Mouse (Mus musculus): ENCODE results near the gene Dtx4. TPM values are rescaled to one million over a fixed set of nuclear protein-coding genes. Genes with fewer than 3 reads are reported as not detected.

The Dtx4 gene
- total and polyA plus RNA-seq, 2 experiments from 2014 or later: 1.2 to 3.8 TPM

DNA sequence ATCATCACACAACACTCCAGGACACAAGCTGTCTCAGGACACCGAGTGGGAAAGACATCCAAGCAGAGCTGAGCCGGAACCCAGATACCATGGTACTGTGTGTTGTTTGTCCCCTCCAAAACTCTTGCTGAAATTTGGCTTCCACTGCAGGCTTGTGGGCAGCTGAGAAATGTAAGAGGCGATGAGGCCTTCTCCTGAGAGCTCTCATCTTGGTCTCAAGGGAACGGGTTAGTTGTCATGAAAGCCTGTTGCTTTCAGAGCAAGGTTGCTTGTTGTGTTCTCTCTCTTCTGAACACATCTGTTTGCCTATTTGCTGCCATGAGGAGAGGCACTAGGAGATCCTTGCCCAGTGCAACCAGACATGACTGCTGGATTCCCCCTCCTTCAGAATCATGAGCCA, 27.3 kb downstream of the Dtx4 start:
- Histone ChIP-seq H3K36me3 (replicated peaks; ENCODE audit: control insufficient read depth, insufficient read depth, low read length) (no peaks in the 10 kb centered on the region), H3K9me3 (replicated peaks; ENCODE audit: control insufficient read depth, low read length) (no peaks in the 10 kb centered on the region), H3K27ac (ENCODE audit: low read depth) (no peak overlapping the region), H3K4me3 (ENCODE audit: low read depth, low read length) (no peak overlapping the region), H3K4me2 (ENCODE audit: low read depth, low read length) (no peak overlapping the region), H3K9ac (replicated peaks; ENCODE audit: low read depth, low read length) (no peak overlapping the region), H3K4me1 (ENCODE audit: control insufficient read depth, insufficient read depth) (peaks cover 4% of the 10 kb centered on the region), H3K27me3 (ENCODE audit: control insufficient read depth, insufficient read depth, low read length) (no peaks in the 10 kb centered on the region)
- ATAC-seq (ENCODE audit: insufficient read depth, low read depth) (no peak), DNase-seq (ENCODE audit: low spot score) (no peak)
- 79% methylated on average over 4 of the region's 4 CpGs for WGBS
- no peak for TF ChIP-seq CTCF (IDR thresholded peaks at IDR 0.05; ENCODE audit: low read depth)
- no peak for TF ChIP-seq EP300 (IDR thresholded peaks at IDR 0.05; ENCODE audit: low read depth)

DNA sequence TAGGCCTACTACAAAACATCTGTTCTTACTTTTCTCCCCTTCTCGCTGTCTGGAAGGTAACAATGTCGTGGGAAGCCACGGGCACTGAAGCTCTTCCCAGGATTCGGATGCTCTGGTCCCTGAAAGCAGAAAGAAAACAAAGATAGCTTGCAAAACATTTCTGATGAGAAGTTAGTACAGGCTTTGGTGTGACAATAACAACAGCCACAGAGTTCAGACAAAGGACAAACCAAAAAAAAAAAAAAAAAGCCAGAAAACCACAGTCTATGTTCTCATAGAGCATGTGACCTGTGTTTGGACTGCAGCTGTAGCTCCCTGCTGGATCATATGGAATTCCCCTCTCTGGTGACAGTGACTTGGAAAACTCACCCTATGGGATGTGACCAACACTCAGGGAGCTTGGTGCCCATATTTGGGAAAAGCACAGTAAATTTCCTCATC, 28.0 kb downstream of the Dtx4 start:
- WGBS: 68% methylated on average over 4 of the region's 4 CpGs
- no peak for ATAC-seq (ENCODE audit: insufficient read depth, low read depth)
- Histone ChIP-seq H3K4me2 (ENCODE audit: low read depth, low read length) (no peak overlapping the region), H3K4me3 (ENCODE audit: low read depth, low read length) (no peak overlapping the region), H3K9ac (replicated peaks; ENCODE audit: low read depth, low read length) (no peak overlapping the region), H3K9me3 (replicated peaks; ENCODE audit: control insufficient read depth, low read length) (no peaks in the 10 kb centered on the region), H3K4me1 (ENCODE audit: control insufficient read depth, insufficient read depth) (peaks cover 4% of the 10 kb centered on the region), H3K27me3 (ENCODE audit: control insufficient read depth, insufficient read depth, low read length) (no peaks in the 10 kb centered on the region), H3K27ac (ENCODE audit: low read depth) (no peak overlapping the region), H3K36me3 (replicated peaks; ENCODE audit: control insufficient read depth, insufficient read depth, low read length) (no peaks in the 10 kb centered on the region)
- TF ChIP-seq EP300 (IDR thresholded peaks at IDR 0.05; ENCODE audit: low read depth): no peak
- TF ChIP-seq CTCF (IDR thresholded peaks at IDR 0.05; ENCODE audit: low read depth): no peak
- DNase-seq (ENCODE audit: low spot score): no peak

DNA sequence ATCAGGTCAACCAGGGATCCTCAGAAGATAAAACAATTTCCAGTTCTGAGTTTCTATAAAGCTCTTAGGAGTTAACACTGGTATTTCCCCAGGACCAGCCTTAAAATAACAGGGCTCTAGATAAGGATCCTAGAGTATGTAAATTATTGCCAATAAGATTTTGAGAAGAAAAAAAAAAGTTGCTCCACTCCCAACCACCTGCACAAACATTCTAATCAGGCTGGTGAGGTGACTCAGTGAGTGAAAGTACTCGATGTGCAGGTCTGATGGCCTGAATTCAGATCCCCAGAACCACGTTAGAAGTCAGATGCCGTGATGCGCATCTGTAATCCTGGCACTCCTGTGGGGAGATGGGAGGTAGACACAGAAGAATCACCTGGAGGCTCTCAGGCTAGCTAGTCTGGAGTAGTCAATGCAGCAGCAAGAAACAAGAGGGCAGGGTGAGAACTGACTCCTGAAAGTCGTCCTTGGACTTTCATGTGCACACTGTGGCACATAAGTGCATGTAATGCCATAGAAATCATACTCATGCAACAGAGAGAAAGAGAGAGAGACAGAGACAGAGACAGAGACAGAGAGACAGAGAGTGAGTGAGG, 28.8 kb downstream of the Dtx4 start:
- no peak overlapping the region for H3K9ac ChIP-seq (replicated peaks; ENCODE audit: low read depth, low read length)
- H3K4me3 ChIP-seq (ENCODE audit: low read depth, low read length): no peak overlapping the region
- ATAC-seq (ENCODE audit: insufficient read depth, low read depth) (no peak), DNase-seq (ENCODE audit: low spot score) (no peak)
- H3K27ac ChIP-seq (ENCODE audit: low read depth): no peak overlapping the region
- no peaks in the 10 kb centered on the region for H3K27me3 ChIP-seq (ENCODE audit: control insufficient read depth, insufficient read depth, low read length)
- H3K4me2 ChIP-seq (ENCODE audit: low read depth, low read length): no peak overlapping the region
- 64% methylated on average over 5 of the region's 5 CpGs for WGBS
- no peaks in the 10 kb centered on the region for H3K9me3 ChIP-seq (replicated peaks; ENCODE audit: control insufficient read depth, low read length)
- TF ChIP-seq EP300 (IDR thresholded peaks at IDR 0.05; ENCODE audit: low read depth) (no peak), CTCF (IDR thresholded peaks at IDR 0.05; ENCODE audit: low read depth) (no peak)
- peaks cover 4% of the 10 kb centered on the region for H3K4me1 ChIP-seq (ENCODE audit: control insufficient read depth, insufficient read depth)
- no peaks in the 10 kb centered on the region for H3K36me3 ChIP-seq (replicated peaks; ENCODE audit: control insufficient read depth, insufficient read depth, low read length)

DNA sequence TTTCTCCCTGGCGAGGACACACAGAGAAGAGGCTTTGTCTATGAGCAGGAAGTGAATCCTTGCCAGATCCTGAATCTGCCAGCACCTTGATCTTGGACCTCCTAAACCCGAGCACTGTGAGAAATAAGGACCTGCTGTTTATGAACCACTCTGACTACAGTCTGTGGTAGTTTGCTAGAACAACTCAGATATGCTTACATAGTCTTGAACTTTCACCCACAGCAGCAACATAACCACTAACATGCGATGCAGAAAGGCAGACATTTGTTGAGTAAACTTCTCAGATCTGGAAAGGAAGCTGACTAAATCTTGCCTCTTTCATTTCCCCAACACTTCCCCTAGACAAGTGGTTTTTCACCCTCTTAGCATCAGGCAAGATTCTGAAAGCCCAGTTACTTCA, 29.4 kb downstream of the Dtx4 start:
- H3K27me3 ChIP-seq (ENCODE audit: control insufficient read depth, insufficient read depth, low read length): no peaks in the 10 kb centered on the region
- H3K4me3 ChIP-seq (ENCODE audit: low read depth, low read length): no peak overlapping the region
- no peaks in the 10 kb centered on the region for H3K36me3 ChIP-seq (replicated peaks; ENCODE audit: control insufficient read depth, insufficient read depth, low read length)
- no peak overlapping the region for H3K4me2 ChIP-seq (ENCODE audit: low read depth, low read length)
- ATAC-seq (ENCODE audit: insufficient read depth, low read depth) (no peak), DNase-seq (ENCODE audit: low spot score) (no peak)
- 41% methylated on average over 3 of the region's 3 CpGs for WGBS
- no peak for TF ChIP-seq CTCF (IDR thresholded peaks at IDR 0.05; ENCODE audit: low read depth)
- TF ChIP-seq EP300 (IDR thresholded peaks at IDR 0.05; ENCODE audit: low read depth): no peak
- H3K9ac ChIP-seq (replicated peaks; ENCODE audit: low read depth, low read length): no peak overlapping the region
- H3K4me1 ChIP-seq (ENCODE audit: control insufficient read depth, insufficient read depth): peaks cover 4% of the 10 kb centered on the region
- H3K27ac ChIP-seq (ENCODE audit: low read depth): no peak overlapping the region
- H3K9me3 ChIP-seq (replicated peaks; ENCODE audit: control insufficient read depth, low read length): no peaks in the 10 kb centered on the region

DNA sequence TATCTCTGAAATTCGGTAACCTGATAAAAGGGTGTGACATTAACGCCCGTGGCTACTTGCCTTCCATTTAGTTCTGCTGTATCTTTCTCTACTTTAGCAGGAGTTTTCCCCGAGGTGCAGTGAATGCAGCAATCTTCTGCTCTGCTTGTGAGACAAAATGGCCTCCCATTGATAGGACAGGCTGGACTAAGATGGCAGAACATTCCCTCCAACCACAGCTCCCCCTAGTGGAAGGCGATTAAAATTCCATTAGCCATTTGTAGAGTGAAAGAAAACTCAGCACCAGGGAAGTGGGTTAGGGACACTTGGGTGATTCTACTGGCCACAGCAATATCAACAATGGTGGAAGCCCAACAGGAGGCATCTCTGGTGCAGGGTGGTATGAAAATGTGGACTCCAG, 33.8 kb downstream of the Dtx4 start:
- Histone ChIP-seq H3K27ac (ENCODE audit: low read depth) (no peak overlapping the region), H3K36me3 (replicated peaks; ENCODE audit: control insufficient read depth, insufficient read depth, low read length) (no peaks in the 10 kb centered on the region), H3K9me3 (replicated peaks; ENCODE audit: control insufficient read depth, low read length) (no peaks in the 10 kb centered on the region), H3K4me3 (ENCODE audit: low read depth, low read length) (no peak overlapping the region), H3K27me3 (ENCODE audit: control insufficient read depth, insufficient read depth, low read length) (no peaks in the 10 kb centered on the region), H3K4me1 (ENCODE audit: control insufficient read depth, insufficient read depth) (no peaks in the 10 kb centered on the region), H3K4me2 (ENCODE audit: low read depth, low read length) (no peak overlapping the region), H3K9ac (replicated peaks; ENCODE audit: low read depth, low read length) (no peak overlapping the region)
- WGBS: 75% methylated on average over 5 of the region's 5 CpGs
- DNase-seq (ENCODE audit: low spot score) (peak; percentile 27), ATAC-seq (ENCODE audit: insufficient read depth, low read depth) (no peak)
- TF ChIP-seq CTCF (IDR thresholded peaks at IDR 0.05; ENCODE audit: low read depth) (peak; percentile 36), EP300 (IDR thresholded peaks at IDR 0.05; ENCODE audit: low read depth) (no peak)

DNA sequence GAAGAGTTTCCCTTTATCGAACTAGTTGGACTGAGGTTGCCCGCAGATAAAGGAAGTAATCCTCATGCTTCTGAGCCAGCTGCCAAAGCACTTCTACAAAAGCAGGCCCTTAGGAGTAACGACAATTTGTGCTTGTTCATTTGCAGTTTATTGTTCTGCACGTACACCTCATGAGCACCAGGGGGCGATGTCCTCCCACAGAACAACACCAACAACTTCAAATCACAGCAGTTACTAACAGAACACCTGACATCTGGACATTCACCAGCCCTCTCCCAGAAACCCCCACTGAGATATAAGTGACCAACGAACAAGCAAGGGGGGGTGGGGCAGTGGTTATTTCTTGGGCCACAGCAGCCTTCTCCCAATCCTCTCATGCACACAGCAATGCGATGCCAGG, 35.0 kb downstream of the Dtx4 start:
- no peaks in the 10 kb centered on the region for H3K4me1 ChIP-seq (ENCODE audit: control insufficient read depth, insufficient read depth)
- 20% methylated on average over 7 of the region's 7 CpGs for WGBS
- no peak overlapping the region for H3K4me2 ChIP-seq (ENCODE audit: low read depth, low read length)
- no peak overlapping the region for H3K27ac ChIP-seq (ENCODE audit: low read depth)
- H3K9ac ChIP-seq (replicated peaks; ENCODE audit: low read depth, low read length): no peak overlapping the region
- H3K4me3 ChIP-seq (ENCODE audit: low read depth, low read length): no peak overlapping the region
- ATAC-seq (ENCODE audit: insufficient read depth, low read depth) (peak; percentile 47; the same call in 1 of the 2 replicates), DNase-seq (ENCODE audit: low spot score) (peak; percentile 49)
- no peaks in the 10 kb centered on the region for H3K36me3 ChIP-seq (replicated peaks; ENCODE audit: control insufficient read depth, insufficient read depth, low read length)
- TF ChIP-seq EP300 (IDR thresholded peaks at IDR 0.05; ENCODE audit: low read depth) (no peak), CTCF (IDR thresholded peaks at IDR 0.05; ENCODE audit: low read depth) (peak; percentile 94)
- H3K9me3 ChIP-seq (replicated peaks; ENCODE audit: control insufficient read depth, low read length): no peaks in the 10 kb centered on the region
- no peaks in the 10 kb centered on the region for H3K27me3 ChIP-seq (ENCODE audit: control insufficient read depth, insufficient read depth, low read length)
